Mouse (Mus musculus): ENCODE results near the gene Slc25a19.

Slc25a19 gene

GRCm38 (mm10) chr11:115618001-115618400, 10.1 kb downstream of the Slc25a19 start:
- no peak for DNase-seq

- DNase-seq = no peak
Measured at GRCm38 (mm10) chr11:115616893-115617292, 11.2 kb downstream of the Slc25a19 start.

DNA sequence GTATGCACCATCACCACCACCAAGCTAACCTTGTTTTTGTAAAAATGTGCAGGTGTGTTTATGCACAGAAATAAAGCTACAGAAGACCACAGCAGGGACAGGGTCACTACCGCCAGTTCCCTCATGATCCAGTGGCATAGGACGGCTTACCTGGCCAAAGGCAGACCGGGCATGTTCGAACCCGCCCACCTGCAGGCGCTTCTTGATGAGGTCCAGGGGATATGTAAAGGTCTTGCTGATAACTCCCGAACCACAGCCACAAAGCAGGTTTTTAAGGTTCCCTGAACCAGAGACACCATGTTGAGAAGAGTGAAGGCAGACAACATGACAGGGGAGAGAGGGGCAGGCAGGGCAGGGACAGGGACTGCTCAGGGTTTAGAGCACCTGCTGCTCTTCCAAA, 11.7 kb downstream of the Slc25a19 start:
- DNase-seq = no peak

DNA sequence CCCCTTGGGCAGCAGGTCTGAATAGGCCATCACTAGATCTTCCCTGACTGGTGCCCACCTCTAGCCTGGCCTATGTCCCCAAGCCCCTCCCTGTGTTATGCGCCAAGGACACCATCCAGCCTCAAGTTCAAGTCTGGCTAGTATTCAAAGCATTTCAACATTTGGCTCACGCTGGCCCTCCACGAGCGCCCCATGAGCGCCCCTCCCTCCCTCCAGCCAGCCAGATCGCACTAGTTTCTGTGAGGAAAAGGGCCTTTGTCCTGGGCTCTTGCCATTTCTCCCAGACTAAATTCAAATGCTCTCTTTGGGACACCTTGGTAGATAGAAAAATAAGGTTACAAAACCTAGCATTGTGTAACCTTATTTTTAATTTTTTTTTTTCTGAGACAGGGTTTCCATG, 12.2 kb downstream of the Slc25a19 start:
- no peak for DNase-seq

- no peak for DNase-seq
Measured at GRCm38 (mm10) chr11:115615108-115615825, 12.8 kb downstream of the Slc25a19 start.

DNA sequence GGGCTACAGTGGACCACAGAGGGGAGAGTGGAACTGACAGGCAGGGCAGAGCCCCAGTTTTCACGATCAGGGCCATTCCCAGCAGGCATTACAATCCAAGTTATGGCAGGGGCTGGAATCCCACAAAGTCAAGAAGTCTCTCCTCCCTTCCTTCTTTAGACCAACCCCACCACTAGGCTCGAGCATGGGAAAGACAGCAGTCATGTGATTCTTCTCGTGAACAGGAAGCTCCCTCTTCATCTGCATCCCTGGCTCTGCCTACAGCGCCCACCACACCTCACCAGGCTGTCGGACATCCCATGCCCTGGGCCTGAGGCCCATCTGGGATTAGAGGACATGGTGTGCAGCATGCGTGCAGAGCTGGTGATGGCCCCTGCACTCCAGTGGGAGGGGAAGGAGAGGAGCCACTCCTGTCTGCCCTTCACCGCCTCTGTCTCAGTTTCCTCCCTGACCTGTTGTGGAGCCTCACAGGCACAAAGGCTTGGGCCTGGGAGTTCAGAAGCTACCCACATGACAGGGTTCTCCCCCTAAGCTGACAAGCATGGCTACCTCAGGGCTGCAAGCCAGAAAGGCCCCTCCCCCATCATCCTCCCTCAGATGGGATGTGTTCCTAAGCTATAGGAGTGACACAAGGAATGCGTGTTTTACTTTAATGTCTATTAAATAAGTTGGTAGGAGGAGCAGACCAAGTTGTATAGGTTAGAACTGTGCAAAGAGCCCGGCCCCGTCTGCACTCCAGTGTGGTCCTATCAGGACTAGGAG, 13.6 kb downstream of the Slc25a19 start:
- no peak for DNase-seq

DNA sequence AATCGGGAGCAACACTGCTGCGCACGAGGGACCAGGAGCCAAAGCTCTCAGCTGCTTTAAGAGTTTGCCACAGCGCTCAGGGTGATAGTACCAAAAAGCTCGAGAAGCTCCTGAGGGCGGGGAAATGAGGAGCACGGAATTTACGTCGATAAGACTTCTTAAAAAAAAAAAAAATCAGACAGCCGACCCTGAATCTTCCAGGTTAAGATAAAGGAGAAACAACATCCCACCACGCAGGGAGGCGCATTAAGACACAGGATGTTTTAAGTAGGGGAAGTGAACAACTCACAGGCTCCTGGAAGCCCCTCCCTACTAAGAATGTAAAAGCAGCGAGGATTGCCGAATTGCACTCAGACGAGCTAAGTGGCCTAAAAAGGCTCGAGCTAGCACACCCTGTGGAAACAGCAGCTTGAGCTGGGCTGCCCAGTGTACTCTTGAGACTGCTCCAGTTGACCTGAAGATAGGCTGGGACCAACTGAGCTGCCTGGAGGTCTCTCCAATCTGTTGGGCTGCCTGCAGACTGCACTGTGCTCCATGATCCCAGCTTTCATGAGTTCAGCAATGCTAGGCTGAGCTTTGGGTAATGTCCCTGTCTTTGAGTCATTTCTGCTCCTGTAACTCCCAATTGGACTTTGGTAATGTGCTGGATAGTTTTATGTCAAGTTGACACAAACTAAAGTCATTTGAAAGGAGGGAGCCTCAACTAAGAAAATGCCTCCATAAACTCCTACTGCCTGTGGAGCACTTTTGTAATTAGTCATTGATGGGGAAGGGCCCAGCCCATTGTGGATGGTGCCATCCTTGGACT, 14.8 kb downstream of the Slc25a19 start:
- no peak for DNase-seq

DNA sequence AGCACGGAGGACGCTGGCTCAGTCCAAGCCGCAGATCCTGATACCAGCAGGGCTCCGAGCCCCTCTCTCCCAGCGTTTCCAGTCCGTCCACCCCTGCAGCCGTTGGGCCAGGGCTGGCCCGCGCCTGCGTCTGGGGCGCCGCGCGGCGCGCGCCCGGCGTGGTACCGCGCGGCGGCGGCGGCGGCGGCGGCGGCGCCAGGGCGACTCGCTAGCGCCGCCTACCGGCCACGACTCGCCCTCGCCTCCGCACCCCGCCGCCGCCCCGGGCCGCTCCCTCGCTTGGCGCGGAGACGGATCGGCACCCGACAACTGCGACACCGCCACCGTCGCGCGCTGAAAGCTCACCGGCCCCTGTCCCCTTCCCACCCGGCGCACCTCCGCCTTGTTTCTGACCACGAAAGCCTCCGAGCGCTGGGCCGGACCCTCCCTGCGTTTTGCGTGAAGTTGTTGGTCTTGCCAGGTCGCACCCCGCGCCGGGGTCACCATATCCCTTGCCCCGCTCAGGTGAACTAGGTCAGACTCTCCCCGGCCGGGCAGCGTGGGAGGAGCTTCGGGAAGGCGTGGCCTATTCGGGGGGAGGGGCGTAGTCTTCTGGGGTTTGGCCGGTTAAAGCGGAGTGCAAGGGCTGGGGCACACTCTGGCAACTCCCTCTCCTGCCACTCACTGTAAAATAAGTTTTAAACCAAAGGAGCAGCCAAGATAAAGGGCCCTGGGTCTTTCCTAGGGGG, 15.5 kb downstream of the Slc25a19 start, which contains the start of gene Mif4gd:
Mif4gd (minus strand) TSS at position 560 of the 728 bp plus-strand sequence.
- DNase-seq = peak; percentile 89

GRCm38 (mm10) chr11:115612059-115612409, 16.1 kb downstream of the Slc25a19 start:
- no peak for DNase-seq

GRCm38 (mm10) chr11:115611173-115611572, 16.9 kb downstream of the Slc25a19 start:
- DNase-seq = no peak

GRCm38 (mm10) chr11:115609576-115609975, 18.5 kb downstream of the Slc25a19 start:
- no peak for DNase-seq

GRCm38 (mm10) chr11:115608421-115609399, 19.4 kb downstream of the Slc25a19 start:
- no peak for DNase-seq

DNA sequence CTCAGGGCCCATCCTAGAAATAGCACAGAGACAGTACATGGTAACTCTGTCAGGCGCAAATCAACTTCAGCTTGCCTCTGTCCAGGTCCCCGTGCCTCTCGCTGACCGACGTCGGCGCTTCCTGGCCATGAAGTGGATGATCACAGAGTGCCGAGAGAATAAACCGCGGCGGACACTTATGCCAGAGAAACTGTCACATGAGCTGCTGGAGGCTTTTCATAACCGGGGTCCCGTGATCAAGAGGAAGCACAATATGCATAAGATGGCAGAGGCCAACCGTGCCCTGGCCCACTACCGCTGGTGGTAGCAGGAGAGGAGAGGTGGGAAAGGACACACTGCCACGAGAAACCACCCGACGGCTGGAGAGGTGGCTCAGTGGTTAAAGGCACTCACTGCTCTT, 21.4 kb downstream of the Slc25a19 start:
- no peak for DNase-seq

DNA sequence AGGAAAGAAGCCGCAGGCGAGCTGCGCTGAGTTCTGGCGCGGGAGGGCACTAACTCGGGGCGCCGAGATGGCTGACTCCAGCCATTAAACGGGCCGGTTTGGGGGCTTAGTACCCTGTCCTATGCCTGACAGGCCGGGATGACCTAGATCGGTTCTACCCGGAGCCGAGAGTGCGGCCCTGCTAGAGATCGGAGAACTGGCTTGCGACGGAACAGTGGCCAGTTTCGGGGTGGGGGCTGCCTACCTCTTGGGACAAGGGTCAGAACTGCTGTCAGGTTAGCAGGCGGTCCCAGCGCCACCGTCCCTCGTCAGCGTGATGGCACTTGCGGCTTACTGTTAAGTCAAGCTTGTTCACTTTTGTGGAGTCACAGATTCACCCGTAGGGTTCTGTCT, 23.8 kb downstream of the Slc25a19 start:
- no peak for DNase-seq

GRCm38 (mm10) chr11:115603476-115604303, 24.4 kb downstream of the Slc25a19 start, which contains the start of the genes Mrps7 and Gga3:
TSS of gene Mrps7 (plus strand) at chr11:115603925.
TSS of gene Gga3 (minus strand) at chr11:115604051.
- DNase-seq = peak; percentile 95

DNA sequence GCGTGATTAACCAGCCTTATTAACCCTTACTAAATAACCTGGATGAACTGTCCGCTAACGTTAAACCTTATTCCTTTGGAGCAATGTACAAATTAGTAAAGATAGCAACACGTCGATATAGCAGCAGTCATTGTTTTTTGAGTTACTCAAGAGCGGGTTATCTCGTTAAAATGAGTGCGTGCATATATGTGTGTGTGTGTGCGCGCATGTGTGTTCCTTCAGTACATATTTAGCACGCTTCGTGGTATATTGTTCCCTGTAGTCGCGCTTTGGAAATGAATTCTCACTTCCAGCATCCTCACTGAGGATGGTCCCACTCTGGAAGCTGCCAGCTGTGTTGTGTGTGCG, 25.0 kb downstream of the Slc25a19 start:
- DNase-seq = no peak

DNA sequence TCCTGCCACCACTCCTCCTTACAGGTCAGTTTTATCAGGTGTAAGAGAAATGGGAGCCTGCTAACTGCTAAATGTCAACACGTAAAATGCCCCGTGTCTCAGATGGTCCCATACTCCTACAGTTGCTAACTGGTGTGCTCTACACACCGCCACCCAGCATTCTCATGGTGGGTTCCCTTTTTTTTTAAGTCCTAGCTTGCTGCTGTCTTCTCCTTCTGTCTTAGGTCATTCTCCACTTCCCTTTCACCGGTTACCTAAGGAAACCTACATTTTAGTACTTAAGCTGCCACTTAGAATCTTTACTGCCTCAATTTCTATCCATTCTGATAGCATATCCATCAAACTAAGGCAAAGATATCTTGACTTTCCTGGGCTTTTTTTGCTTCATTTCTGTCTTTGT, 26.9 kb downstream of the Slc25a19 start:
- no peak for DNase-seq

DNA sequence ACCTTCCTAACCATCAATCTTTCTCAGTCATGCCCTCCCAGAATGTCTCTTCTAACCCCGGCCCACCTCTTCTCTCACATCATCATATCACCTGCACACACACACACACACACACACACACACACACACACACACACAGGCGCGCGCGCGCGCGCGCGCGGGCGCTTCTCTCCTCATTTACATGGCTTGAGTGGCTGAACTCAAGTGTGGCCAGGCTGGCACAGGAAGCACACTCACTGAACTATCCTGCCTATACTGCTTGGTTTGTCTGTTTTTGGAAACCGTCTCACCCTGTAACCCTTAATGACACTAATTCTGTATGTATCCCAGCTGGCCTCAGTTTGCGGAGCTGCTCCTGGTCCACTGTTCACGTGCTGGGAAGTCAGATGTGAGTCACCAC, 27.4 kb downstream of the Slc25a19 start:
- DNase-seq = no peak

GRCm38 (mm10) chr11:115599722-115600121, 28.4 kb downstream of the Slc25a19 start:
- DNase-seq = no peak

DNA sequence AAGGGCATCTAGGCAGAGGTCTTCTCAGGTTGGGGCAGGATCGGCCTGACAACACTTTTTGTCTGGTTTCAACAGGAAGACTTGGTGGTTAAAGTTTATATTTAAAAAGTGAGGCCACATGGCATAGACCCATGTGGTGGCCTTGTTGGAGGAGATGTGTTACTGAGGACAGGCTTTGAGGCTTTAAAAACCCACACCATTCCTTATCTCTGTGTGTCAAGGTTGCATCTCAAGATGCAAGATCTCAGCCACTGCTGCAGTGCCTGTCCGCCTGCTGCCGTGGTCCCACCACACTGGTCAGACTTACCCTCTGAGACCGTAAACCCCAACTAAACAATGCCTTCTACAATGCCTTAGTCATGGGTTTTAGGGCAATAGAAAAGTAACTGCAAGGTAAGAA, 29.8 kb downstream of the Slc25a19 start:
- no peak for DNase-seq

DNA sequence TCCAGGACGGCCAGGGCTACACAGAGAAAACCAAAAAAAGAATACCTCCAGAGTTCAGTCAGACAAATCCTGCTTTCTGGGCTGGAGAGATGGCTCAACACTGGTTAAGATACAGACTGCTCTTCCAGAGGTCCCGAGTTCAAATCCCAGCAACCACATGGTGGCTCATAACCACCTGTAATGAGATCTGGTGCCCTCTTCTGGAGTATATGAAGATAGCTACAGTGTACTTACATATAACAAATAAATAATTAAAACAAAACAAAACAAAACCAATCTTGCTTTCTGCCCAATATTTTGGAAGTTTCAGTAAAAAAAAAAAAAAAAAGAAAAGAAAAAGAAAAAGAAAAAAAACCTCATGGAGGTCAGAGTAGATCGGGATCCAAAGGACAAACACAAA, 32.9 kb downstream of the Slc25a19 start:
- DNase-seq = no peak
